Mouse (Mus musculus): ENCODE measurements at regions not wholly inside any gene's neighbourhood (a gene's known extent, or its start where the extent isn't known, plus 50 kb on each side); places are given as distances from the start of the nearest gene placed in this dataset.

DNA sequence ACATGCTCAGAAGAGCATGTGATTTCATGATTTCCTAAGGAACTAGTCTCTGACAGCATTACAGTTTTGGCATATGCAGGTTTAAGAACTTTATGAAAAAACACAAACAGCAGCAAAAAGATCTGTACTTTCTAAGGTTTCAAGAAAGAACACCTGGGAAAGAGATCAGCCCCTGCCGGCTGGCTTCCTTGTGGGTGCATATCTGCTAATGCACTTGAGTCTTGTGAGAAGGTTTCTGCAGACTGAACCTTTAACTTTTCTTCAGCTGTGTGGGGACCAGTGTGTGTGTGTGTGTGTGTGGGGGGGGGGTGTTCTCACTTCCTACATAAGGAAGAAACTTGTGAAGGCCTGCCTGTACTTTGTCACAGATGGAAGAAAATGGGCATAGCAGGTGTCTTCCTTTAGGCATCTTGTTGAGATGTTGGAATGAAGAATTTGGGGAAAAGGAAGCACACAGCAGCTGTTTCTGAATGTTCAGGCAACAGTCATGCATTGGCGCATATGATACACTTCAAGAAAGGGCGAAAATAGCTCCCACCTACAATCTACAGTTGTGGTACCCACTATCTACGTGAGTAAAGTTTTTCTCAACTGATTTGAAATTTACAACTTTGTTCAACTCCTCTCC, 60.9 kb upstream of the Boc start:
- Histone ChIP-seq H3K79me2 (ENCODE audit: control insufficient read depth, insufficient read depth, low read length) (no peaks in the 10 kb centered on the region), H3K4me3 (ENCODE audit: insufficient read depth, low read depth, low read length) (no peak overlapping the region), H3K9ac (ENCODE audit: low read depth, low read length) (no peak overlapping the region), H3K36me3 (ENCODE audit: control insufficient read depth, insufficient read depth, low read length) (no peaks in the 10 kb centered on the region), H3K27me3 (ENCODE audit: control insufficient read depth, insufficient read depth, low read length) (no peaks in the 10 kb centered on the region), H3K27ac (replicated peaks; ENCODE audit: insufficient read depth, low read depth, low read length) (no peak overlapping the region), H3K4me1 (ENCODE audit: control insufficient read depth, insufficient read depth, low read length) (no peaks in the 10 kb centered on the region)
- no peak for TF ChIP-seq POLR2A (IDR thresholded peaks at IDR 0.05; ENCODE audit: extremely low read depth, insufficient read depth, low read length)
- WGBS: 89% methylated on average over 4 of the region's 4 CpGs
- no peak for DNase-seq (ENCODE audit: extremely low read depth, low read depth, low spot score)

DNA sequence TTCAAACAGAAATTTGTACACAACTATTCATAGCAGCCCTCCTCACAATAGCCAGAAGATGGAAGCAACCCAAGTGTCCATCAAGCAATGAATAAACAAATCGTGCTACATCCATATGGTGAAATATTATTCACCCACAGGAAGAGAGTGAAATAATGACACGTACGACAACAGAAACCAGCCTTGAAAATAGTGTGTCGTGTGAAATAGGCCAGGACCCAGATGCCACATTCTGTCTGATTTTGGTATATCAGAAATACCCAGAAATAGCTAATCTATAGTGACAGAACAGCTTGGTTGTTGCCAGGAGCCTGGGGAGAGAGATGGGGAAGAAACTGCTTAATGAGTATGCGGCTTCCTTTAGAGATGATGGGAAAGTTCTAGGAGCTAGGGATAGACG, 58.3 kb upstream of the Boc start:
- Histone ChIP-seq H3K4me1 (ENCODE audit: control insufficient read depth, insufficient read depth, low read length) (no peaks in the 10 kb centered on the region), H3K27me3 (ENCODE audit: control insufficient read depth, insufficient read depth, low read length) (no peaks in the 10 kb centered on the region), H3K9ac (ENCODE audit: low read depth, low read length) (no peak overlapping the region), H3K36me3 (ENCODE audit: control insufficient read depth, insufficient read depth, low read length) (no peaks in the 10 kb centered on the region), H3K27ac (replicated peaks; ENCODE audit: insufficient read depth, low read depth, low read length) (no peak overlapping the region), H3K4me3 (ENCODE audit: insufficient read depth, low read depth, low read length) (no peak overlapping the region), H3K79me2 (ENCODE audit: control insufficient read depth, insufficient read depth, low read length) (no peaks in the 10 kb centered on the region)
- 87% methylated on average over 6 of the region's 6 CpGs for WGBS
- no peak for DNase-seq (ENCODE audit: extremely low read depth, low read depth, low spot score)
- TF ChIP-seq POLR2A (IDR thresholded peaks at IDR 0.05; ENCODE audit: extremely low read depth, insufficient read depth, low read length) (no peak), CTCF (IDR thresholded peaks at IDR 0.05; ENCODE audit: low read depth, low read length) (no peak)

DNA sequence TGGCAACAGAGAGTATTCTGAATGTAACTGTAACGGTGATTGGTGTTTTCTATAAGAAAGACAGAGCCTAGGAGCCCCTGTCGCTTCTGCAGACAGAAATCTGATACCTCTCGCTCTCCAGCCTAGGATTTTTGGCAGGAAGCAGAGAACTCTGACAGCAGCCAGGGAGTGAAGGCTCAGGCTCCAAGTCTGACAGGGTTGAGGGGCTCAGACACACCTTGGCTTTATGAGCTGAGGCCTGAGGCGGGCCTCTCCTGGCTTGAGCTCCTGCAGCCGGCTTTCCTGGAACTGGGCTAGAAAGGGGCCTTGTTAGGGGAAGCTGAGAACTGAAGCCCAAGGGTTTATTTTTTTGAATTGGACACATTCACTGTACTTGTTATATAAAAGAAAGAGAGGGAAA, 57.7 kb upstream of the Boc start:
- Histone ChIP-seq H3K9ac (ENCODE audit: low read depth, low read length) (no peak overlapping the region), H3K36me3 (ENCODE audit: control insufficient read depth, insufficient read depth, low read length) (no peaks in the 10 kb centered on the region), H3K4me3 (ENCODE audit: insufficient read depth, low read depth, low read length) (no peak overlapping the region), H3K27ac (replicated peaks; ENCODE audit: insufficient read depth, low read depth, low read length) (no peak overlapping the region), H3K4me1 (ENCODE audit: control insufficient read depth, insufficient read depth, low read length) (no peaks in the 10 kb centered on the region), H3K27me3 (ENCODE audit: control insufficient read depth, insufficient read depth, low read length) (no peaks in the 10 kb centered on the region), H3K79me2 (ENCODE audit: control insufficient read depth, insufficient read depth, low read length) (no peaks in the 10 kb centered on the region)
- TF ChIP-seq CTCF (IDR thresholded peaks at IDR 0.05; ENCODE audit: low read depth, low read length) (no peak), POLR2A (IDR thresholded peaks at IDR 0.05; ENCODE audit: extremely low read depth, insufficient read depth, low read length) (no peak)
- no peak for DNase-seq (ENCODE audit: extremely low read depth, low read depth, low spot score)
- 46% methylated on average over 5 of the region's 5 CpGs for WGBS

DNA sequence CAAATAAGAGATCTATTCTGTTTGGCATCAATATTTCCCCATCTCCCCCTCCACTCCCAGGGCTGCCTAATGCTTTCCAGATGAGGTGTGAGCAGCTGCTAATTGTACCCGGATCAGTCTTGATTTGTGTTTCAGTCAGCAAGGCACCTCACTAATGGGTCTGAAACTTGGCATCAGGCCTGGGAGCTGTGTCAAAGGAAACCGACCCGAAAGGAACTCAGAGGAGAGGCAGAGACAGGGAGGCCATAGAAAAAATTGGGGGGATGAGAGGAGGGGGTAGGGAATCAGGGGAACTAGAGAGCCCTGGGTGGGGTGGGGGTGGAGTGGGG, 57.1 kb upstream of the Boc start:
- no peak for DNase-seq (ENCODE audit: extremely low read depth, low read depth, low spot score)
- no peak overlapping the region for H3K9ac ChIP-seq (ENCODE audit: low read depth, low read length)
- no peaks in the 10 kb centered on the region for H3K27me3 ChIP-seq (ENCODE audit: control insufficient read depth, insufficient read depth, low read length)
- no peaks in the 10 kb centered on the region for H3K4me1 ChIP-seq (ENCODE audit: control insufficient read depth, insufficient read depth, low read length)
- no peak overlapping the region for H3K4me3 ChIP-seq (ENCODE audit: insufficient read depth, low read depth, low read length)
- H3K36me3 ChIP-seq (ENCODE audit: control insufficient read depth, insufficient read depth, low read length): no peaks in the 10 kb centered on the region
- TF ChIP-seq POLR2A (IDR thresholded peaks at IDR 0.05; ENCODE audit: extremely low read depth, insufficient read depth, low read length): no peak
- TF ChIP-seq CTCF (IDR thresholded peaks at IDR 0.05; ENCODE audit: low read depth, low read length): no peak
- WGBS: 47% methylated on average over 3 of the region's 3 CpGs
- H3K27ac ChIP-seq (replicated peaks; ENCODE audit: insufficient read depth, low read depth, low read length): no peak overlapping the region
- no peaks in the 10 kb centered on the region for H3K79me2 ChIP-seq (ENCODE audit: control insufficient read depth, insufficient read depth, low read length)

DNA sequence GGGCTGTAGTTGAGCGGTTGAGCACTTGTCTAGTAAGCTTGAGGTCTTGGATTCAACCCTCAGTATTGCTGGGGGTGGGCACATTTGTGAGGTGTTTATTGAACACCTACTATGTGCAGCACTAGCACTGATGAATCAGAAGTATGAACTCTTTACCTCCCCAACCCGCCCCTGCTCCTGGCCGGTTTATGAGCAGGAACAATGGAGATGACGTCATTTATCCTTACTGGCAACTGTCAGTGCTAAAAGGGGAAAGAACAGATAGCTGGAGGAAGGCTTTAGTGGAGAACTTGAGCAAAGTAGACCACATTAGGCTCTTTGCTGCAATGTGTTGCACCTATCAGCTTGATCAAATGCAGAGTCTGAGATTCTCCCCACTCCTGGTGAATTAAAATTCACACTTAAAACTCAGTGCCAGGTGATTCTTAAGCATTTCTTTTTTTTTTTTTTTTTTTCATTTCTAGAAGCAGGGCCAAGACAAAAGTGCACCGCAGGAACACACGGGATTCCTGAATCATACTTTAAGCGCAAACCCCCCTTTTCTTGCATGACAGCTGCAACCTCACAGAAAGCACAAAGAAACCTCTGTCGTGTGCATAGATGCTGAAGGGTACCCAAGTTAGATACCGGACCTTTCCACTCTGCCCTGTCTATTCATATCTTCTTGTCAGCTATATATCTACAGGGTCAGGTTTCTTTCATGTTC, 56.6 kb upstream of the Boc start:
- H3K27me3 ChIP-seq (ENCODE audit: control insufficient read depth, insufficient read depth, low read length): no peaks in the 10 kb centered on the region
- no peaks in the 10 kb centered on the region for H3K4me1 ChIP-seq (ENCODE audit: control insufficient read depth, insufficient read depth, low read length)
- no peak for DNase-seq (ENCODE audit: extremely low read depth, low read depth, low spot score)
- TF ChIP-seq POLR2A (IDR thresholded peaks at IDR 0.05; ENCODE audit: extremely low read depth, insufficient read depth, low read length) (no peak), CTCF (IDR thresholded peaks at IDR 0.05; ENCODE audit: low read depth, low read length) (no peak)
- no peaks in the 10 kb centered on the region for H3K79me2 ChIP-seq (ENCODE audit: control insufficient read depth, insufficient read depth, low read length)
- H3K27ac ChIP-seq (replicated peaks; ENCODE audit: insufficient read depth, low read depth, low read length): no peak overlapping the region
- no peak overlapping the region for H3K4me3 ChIP-seq (ENCODE audit: insufficient read depth, low read depth, low read length)
- H3K36me3 ChIP-seq (ENCODE audit: control insufficient read depth, insufficient read depth, low read length): no peaks in the 10 kb centered on the region
- WGBS: 76% methylated on average over 9 of the region's 9 CpGs
- no peak overlapping the region for H3K9ac ChIP-seq (ENCODE audit: low read depth, low read length)

DNA sequence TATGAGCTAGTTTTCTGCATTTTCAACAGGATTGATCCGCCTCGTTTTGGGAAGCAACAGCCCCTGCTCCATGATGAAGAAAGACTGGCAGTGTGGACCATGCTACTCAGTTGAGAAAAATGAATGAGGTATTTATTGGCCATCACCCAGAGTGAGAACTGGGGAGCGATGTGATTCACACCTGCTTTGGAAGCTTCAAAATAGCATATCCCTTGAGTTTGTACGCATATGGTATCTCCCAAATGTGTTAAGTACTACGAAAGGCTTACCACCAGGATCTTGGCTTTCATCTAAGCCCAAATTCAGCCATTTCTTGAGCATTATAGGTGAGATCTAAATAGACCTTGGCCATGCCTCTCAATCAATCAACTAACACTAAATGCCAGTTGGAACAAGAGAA, 55.5 kb upstream of the Boc start:
- H3K79me2 ChIP-seq (ENCODE audit: control insufficient read depth, insufficient read depth, low read length): no peaks in the 10 kb centered on the region
- 83% methylated on average over 5 of the region's 5 CpGs for WGBS
- H3K4me1 ChIP-seq (ENCODE audit: control insufficient read depth, insufficient read depth, low read length): no peaks in the 10 kb centered on the region
- H3K27ac ChIP-seq (replicated peaks; ENCODE audit: insufficient read depth, low read depth, low read length): no peak overlapping the region
- no peak overlapping the region for H3K9ac ChIP-seq (ENCODE audit: low read depth, low read length)
- H3K4me3 ChIP-seq (ENCODE audit: insufficient read depth, low read depth, low read length): no peak overlapping the region
- TF ChIP-seq POLR2A (IDR thresholded peaks at IDR 0.05; ENCODE audit: extremely low read depth, insufficient read depth, low read length) (no peak), CTCF (IDR thresholded peaks at IDR 0.05; ENCODE audit: low read depth, low read length) (no peak)
- no peaks in the 10 kb centered on the region for H3K36me3 ChIP-seq (ENCODE audit: control insufficient read depth, insufficient read depth, low read length)
- no peak for DNase-seq (ENCODE audit: extremely low read depth, low read depth, low spot score)
- no peaks in the 10 kb centered on the region; the same call in 1 of the 2 replicates for H3K27me3 ChIP-seq (ENCODE audit: control insufficient read depth, insufficient read depth, low read length)
